Mouse (Mus musculus): ENCODE measurements around the gene Map3k12. TPM values are rescaled to one million over a fixed set of nuclear protein-coding genes. Genes with fewer than 3 reads are reported as not detected.

The Map3k12 gene
- total RNA-seq, 4 experiments from 2014 or later, result 9.5 to 27.1 (median 18.0) TPM

GRCm38 (mm10) chr15:102458904-102459317, 58.0 kb downstream of the Map3k12 start, which contains the start of gene Prr13:
Gene Prr13 (plus strand): TSS chr15:102459028.
- peak; percentile 92 for DNase-seq

GRCm38 (mm10) chr15:102458050-102458736, 58.7 kb downstream of the Map3k12 start:
- no peak for DNase-seq

- no peak for DNase-seq
These were observed 60.9 kb downstream of the Map3k12 start for GRCm38 (mm10) chr15:102455993-102456392.

- no peak for DNase-seq
These were observed 65.0 kb downstream of the Map3k12 start for GRCm38 (mm10) chr15:102451666-102452430.

GRCm38 (mm10) chr15:102450928-102451327, 65.9 kb downstream of the Map3k12 start:
- peak; percentile 81 for DNase-seq

GRCm38 (mm10) chr15:102449366-102449765, 67.5 kb downstream of the Map3k12 start:
- no peak for DNase-seq

Other genes starting within 250 kb of the Map3k12 start
- under 1 TPM in 2 of 4 experiments, not detected in 2; 0.24 to 0.31 TPM for gene Gm9918, start 246.5 kb downstream of the Map3k12 start, total RNA-seq (2022)
- gene Mfsd5, start 237.6 kb downstream of the Map3k12 start, total RNA-seq (2022), result 10 to 100 TPM; 37.1 to 45.4 (median 39.5) TPM
- gene Espl1, start 220.8 kb downstream of the Map3k12 start, total RNA-seq (2022), result 1 to 10 TPM; 1.4 to 5.3 (median 2.3) TPM
- 100 to 1,000 TPM; 440 to 517 (median 466) TPM for gene Pfdn5, start 190.9 kb downstream of the Map3k12 start, total RNA-seq (2022)
- gene Myg1, start 185.4 kb downstream of the Map3k12 start, total RNA-seq (2022), result 10 to 100 TPM; 65.4 to 96.8 (median 89.3) TPM
- 10 to 100 TPM; 15.6 to 31.6 (median 21.4) TPM for gene Aaas, start 166.3 kb downstream of the Map3k12 start, total RNA-seq (2022)
- gene Sp7, start 149.9 kb downstream of the Map3k12 start, total RNA-seq (2022), result under 1 TPM; 0.17 to 0.48 (median 0.33) TPM
- 10 to 100 TPM; 75.8 to 97.0 (median 91.9) TPM for gene Sp1, start 110.9 kb downstream of the Map3k12 start, total RNA-seq (2022)
- gene Amhr2, start 71.7 kb downstream of the Map3k12 start, total RNA-seq (2022), result 1 to 10 TPM; 1.1 to 1.9 (median 1.6) TPM
- gene Prr13, start 58.0 kb downstream of the Map3k12 start, total RNA-seq (2022), result 100 to 1,000 TPM in 2 of 4 experiments, 10 to 100 TPM in 2; 71.8 to 170 (median 96.4) TPM
- gene Pcbp2, start 46.5 kb downstream of the Map3k12 start, total RNA-seq (2022), result 100 to 1,000 TPM; 594 to 678 (median 630) TPM
- gene Gm10337, start 13.3 kb downstream of the Map3k12 start, total RNA-seq (2022), result 1 to 10 TPM in 3 of 4 experiments, not detected in 1; 3.5 to 9.2 (median 8.3) TPM
- 10 to 100 TPM; 31.9 to 50.7 (median 41.9) TPM for gene Tarbp2, start 1.1 kb upstream of the Map3k12 start, total RNA-seq (2022)
- gene Npff, start 7.9 kb upstream of the Map3k12 start, total RNA-seq (2022), result 10 to 100 TPM in 1 of 4 experiments, 1 to 10 TPM in 3; 1.0 to 13.3 (median 5.6) TPM
- gene Gm28047, start 108.0 kb upstream of the Map3k12 start, total RNA-seq (2022), result 1 to 10 TPM in 2 of 4 experiments, not detected in 2; 2.0 to 2.1 TPM
- 100 to 1,000 TPM in 1 of 4 experiments, 10 to 100 TPM in 3; 55.5 to 104 (median 76.0) TPM for gene Atf7, start 108.4 kb upstream of the Map3k12 start, total RNA-seq (2022)
- gene Atp5g2, start 155.3 kb upstream of the Map3k12 start, total RNA-seq (2022), result 10 to 100 TPM in 2 of 4 experiments, 1 to 10 TPM in 2; 6.2 to 23.7 (median 10.8) TPM
- gene Calcoco1, start 205.1 kb upstream of the Map3k12 start, total RNA-seq (2022), result 100 to 1,000 TPM; 119 to 225 (median 182) TPM

All from adrenal gland, adult 8-10 months (tissue).